Mouse (Mus musculus): Measurements from ENCODE around the gene Evi5l. TPM values are rescaled to one million over a fixed set of nuclear protein-coding genes. Genes with fewer than 3 reads are reported as not detected.

The Evi5l gene
- 12.1 and 13.4 TPM in 2 replicates for total RNA-seq (2023)

DNA sequence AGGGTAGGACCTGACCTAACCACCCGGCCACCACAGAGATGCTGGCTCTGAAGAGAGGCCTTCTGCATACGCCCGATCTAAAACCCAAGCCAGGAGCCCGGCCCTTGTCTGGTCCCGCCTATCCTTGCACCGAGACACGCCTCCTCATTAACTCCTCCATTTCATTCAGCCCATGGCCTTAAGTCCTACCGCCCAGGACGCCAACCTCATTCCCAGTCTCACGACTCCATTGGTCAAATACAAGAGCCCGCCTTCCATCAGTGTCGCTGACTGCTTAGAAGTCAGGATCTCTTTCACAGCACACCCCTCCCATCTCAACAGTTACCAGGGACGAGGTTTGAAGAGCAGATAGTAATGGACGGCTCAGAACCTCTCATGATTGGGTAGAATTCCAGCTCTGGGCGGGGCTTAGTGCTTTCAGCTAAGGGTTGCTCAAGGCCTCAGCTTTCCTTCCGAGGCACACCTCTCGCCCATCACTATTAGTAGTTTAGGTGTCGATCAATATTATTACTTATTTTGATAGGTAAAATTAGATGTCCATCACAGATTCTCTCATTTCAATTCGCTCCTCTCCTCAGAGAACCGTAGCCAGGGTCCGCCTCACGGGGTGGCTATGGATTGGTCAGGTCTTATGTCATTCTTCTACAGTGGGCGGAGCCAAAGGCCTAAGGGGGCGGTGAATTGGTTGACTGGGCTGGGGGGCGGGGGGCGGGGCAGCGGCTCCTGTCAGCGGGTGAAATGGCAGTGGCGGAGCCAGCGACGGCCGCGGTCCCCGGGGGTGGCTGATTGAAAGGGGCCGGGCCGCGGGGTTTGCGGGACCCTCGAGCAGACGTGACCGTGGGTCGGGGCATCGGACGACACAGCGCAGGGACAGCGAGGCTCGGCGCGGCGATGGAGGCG lies at the start of gene Evi5l:
TSS of gene Evi5l (plus strand) at position 716 of the 900 bp plus-strand sequence.

DNA sequence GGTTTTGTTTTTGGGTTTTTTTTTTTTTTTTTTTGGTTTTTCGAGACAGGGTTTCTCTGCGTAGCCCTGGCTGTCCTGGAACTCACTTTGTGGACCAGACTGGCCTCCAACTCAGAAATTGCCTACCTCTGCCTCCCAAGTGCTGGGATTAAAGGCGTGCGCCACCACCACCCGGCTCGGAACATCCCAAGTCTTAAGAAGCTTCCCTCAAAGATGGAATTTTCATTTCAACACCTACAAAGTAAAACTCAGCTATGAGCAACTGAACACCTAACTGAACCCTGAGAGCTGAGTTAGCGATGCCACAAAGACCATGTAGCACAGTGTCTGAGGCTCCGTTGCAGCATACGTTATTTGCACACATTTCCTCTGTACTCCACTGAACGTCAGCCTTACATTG lies 32.6 kb upstream of the Evi5l start, which contains the start of gene Cd209g:
TSS of gene Cd209g (plus strand) at position 301 of the 400 bp plus-strand sequence.

GRCm38 (mm10) chr8:4216791-4217621 lies 50.6 kb downstream of the Evi5l start, which contains the start of gene Prr36:
Prr36 (minus strand) TSS chr8:4217459.

GRCm38 (mm10) chr8:4226739-4227347 lies 60.5 kb downstream of the Evi5l start, which contains the start of gene Lrrc8e:
Lrrc8e (plus strand) TSS chr8:4226827.

GRCm38 (mm10) chr8:4238434-4239192 lies 72.2 kb downstream of the Evi5l start, which contains the start of the genes Map2k7 and Gm49320:
Map2k7 (plus strand) TSS chr8:4238740.
Gm49320 (plus strand) TSS chr8:4238865.

GRCm38 (mm10) chr8:4247951-4248540 lies 81.7 kb downstream of the Evi5l start, which contains the start of gene Tgfbr3l:
Tgfbr3l (plus strand) TSS chr8:4248214.

DNA sequence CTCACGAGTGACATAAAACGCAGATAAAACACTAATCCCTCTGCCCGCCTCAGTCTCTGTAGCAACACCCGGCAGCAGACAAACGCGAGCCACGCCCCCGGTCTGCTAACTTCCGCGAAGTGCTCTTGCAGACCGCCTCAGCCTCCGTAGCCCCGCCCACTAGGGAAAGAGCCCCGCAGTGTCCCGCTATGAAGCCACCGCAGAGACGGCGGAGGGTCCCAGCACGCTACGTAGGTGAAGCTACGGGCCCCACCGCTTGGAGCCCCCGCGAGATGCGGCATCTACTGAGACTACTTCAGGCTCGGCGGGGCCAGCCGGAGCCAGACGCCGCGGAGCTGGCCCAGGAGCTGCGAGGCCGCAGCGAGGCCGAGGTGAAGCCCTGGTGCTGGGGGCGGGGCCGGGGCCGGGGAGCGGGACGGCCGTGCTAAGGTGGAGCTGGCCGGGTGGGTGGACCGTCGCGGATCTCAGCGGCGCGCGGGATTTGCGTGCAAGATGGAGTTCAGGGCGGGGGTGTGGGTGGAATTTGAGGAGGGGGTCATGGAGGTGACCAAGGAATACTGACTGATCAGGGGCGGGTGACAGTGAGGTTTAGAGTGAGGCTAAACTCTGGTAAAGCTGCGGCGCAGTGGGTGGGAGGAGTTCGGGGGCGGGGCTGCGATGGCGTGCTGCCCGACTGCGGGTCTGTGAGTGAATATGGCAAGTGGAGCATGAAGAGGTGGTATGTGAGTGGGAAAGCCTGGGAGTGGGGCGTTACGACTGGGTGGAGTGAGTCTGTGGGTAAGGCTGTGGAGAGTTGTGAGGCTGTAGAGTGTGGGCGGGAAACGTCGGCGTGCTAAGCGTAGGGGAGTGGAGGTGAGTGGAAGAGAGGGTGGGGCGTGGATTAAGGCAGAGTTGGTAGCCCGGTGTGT lies 86.8 kb downstream of the Evi5l start, which contains the start of gene Snapc2:
TSS of gene Snapc2 (plus strand) at position 147 of the 908 bp plus-strand sequence.

DNA sequence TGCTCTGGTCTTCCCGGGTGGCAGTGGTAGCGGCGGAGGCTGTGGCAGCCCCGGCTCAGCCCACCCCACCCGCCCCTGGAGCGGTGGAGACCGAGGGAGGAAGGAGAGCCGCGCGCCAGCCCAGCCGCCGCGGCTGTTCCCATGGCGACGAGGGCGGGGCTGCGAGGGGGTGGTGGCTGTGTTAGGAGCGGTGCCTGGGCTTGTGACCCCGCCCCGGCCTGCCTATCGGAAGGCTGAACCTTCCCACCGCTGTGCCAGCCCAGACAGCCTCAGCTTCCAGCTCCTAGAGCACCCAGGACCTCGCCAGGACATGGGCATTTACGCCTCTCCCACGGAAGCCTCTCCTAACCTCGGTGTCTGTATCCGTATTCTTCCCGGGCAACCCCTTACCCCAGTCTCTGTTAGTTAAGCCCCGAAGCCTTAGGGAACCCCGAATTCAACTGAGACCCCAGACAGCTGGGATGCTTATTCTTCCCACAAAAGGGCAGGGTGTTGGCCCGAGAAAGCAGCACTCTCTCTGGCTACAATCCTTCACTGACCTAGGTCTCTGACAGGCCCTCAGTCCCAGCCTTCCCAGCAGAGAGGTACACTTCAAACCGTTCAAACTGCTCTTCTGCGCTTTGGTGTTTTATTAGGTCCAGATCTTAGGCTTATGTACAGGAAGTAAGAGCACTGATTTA lies 92.9 kb downstream of the Evi5l start, which contains the start of gene Ctxn1:
TSS of gene Ctxn1 (minus strand) at position 150 of the 680 bp plus-strand sequence.

Other genes starting within 250 kb of the Evi5l start
- gene Cd209b, start 239.7 kb upstream of the Evi5l start, total RNA-seq (2023), result not detected in 2 replicates
- gene Cd209c, start 211.8 kb upstream of the Evi5l start, total RNA-seq (2023), result 1.1 TPM in 1 of 2 replicates, not detected in the other
- not detected in 2 replicates for gene Cd209f, start 60.7 kb upstream of the Evi5l start, total RNA-seq (2023)
- not detected in 2 replicates for gene Cd209g, start 32.5 kb upstream of the Evi5l start, total RNA-seq (2023)
- 0.29 and 0.41 TPM in 2 replicates for gene Prr36, start 50.9 kb downstream of the Evi5l start, total RNA-seq (2023)
- not detected in 2 replicates for gene Lrrc8e, start 60.3 kb downstream of the Evi5l start, total RNA-seq (2023)
- gene Map2k7, start 72.2 kb downstream of the Evi5l start, total RNA-seq (2023), result 51.2 TPM in 2 replicates
- not detected in 2 replicates for gene Gm49320, start 72.3 kb downstream of the Evi5l start, total RNA-seq (2023)
- gene Tgfbr3l, start 81.6 kb downstream of the Evi5l start, total RNA-seq (2023), result 6.8 and 13.2 TPM in 2 replicates
- gene Snapc2, start 86.5 kb downstream of the Evi5l start, total RNA-seq (2023), result 11.4 and 12.5 TPM in 2 replicates
- gene Ctxn1, start 92.7 kb downstream of the Evi5l start, total RNA-seq (2023), result 0.34 and 0.51 TPM in 2 replicates
- gene Timm44, start 109.3 kb downstream of the Evi5l start, total RNA-seq (2023), result 35.0 and 36.3 TPM in 2 replicates
- 9.1 and 10.6 TPM in 2 replicates for gene Ccl25, start 158.6 kb downstream of the Evi5l start, total RNA-seq (2023)
- 60.7 and 69.5 TPM in 2 replicates for gene Elavl1, start 158.8 kb downstream of the Evi5l start, total RNA-seq (2023)

All from neutrophil, adult 65 days (primary cell).